Mouse (Mus musculus) olfactory bulb, adult 2 months (tissue): Measurements from ENCODE around the gene Spats2l.

Source experiments
- CTCF ChIP-seq: fragments of 200-500 bp; IDR thresholded peaks from 2 replicates; pipeline ENCODE4 v1.5.1; 2012; ENCODE audit warnings: low read depth, mild to moderate bottlenecking, low read length, moderate library complexity; ENCODE audit not compliant: insufficient read depth
- POLR2A ChIP-seq: fragments of 200-500 bp; IDR thresholded peaks from 2 replicates; pipeline ENCODE4 v1.6.1; 2012; ENCODE audit warnings: mild to moderate bottlenecking, low read depth, low read length, moderate library complexity; ENCODE audit not compliant: insufficient read depth

GRCm38 (mm10) chr1:57799398-57799797, 25.4 kb downstream of the Spats2l start:
- TF ChIP-seq CTCF (no peak), POLR2A (no peak)
